Mouse (Mus musculus) C2C12 (cell line): Measurements from ENCODE around the gene Tgm5. TPM values are rescaled to one million over a fixed set of nuclear protein-coding genes. Genes with fewer than 3 reads are reported as not detected.
"Not testable (repeated sequence)": the region's sequence is repeated elsewhere in the genome, so short reads cannot be mapped to it uniquely, and the experiment has no call there.

Experiments used
- H3K27me3 ChIP-seq: one replicate; pipeline ENCODE4 v1.6.1; 2011; ENCODE audit not compliant: control insufficient read depth, insufficient read depth, insufficient read length
- H3K36me3 ChIP-seq: one replicate; pipeline ENCODE4 v1.6.1; 2011; ENCODE audit not compliant: control insufficient read depth, insufficient read depth
- H3K4me3 ChIP-seq: one replicate; pipeline ENCODE4 v1.5.1; 2011; ENCODE audit warnings: mild to moderate bottlenecking, control low read depth; ENCODE audit not compliant: poor library complexity, insufficient read depth, severe bottlenecking
- H3K79me2 ChIP-seq: one replicate; pipeline ENCODE4 v1.6.1; 2011; ENCODE audit not compliant: control insufficient read depth, insufficient read depth
- H3K79me3 ChIP-seq: one replicate; pipeline ENCODE4 v1.6.1; 2011; ENCODE audit warnings: low read depth, control low read depth
- H3ac ChIP-seq: one replicate; pipeline ENCODE3; 2011; ENCODE audit warnings: low read depth; ENCODE audit not compliant: control insufficient read depth, insufficient read length
- CEBPB ChIP-seq: IDR thresholded peaks from one replicate; pipeline ENCODE4 v1.6.1; 2011; ENCODE audit warnings: low read depth, mild to moderate bottlenecking, control low read depth, moderate library complexity
- CTCF ChIP-seq: IDR thresholded peaks from one replicate; pipeline ENCODE4 v1.5.1; 2011; ENCODE audit not compliant: control insufficient read depth, insufficient read depth, insufficient read length
- FOSL1 ChIP-seq: IDR thresholded peaks from one replicate; pipeline ENCODE4 v1.8.0; 2011; ENCODE audit warnings: mild to moderate bottlenecking, low read length; ENCODE audit not compliant: poor library complexity, insufficient read depth, severe bottlenecking
- MAX ChIP-seq: IDR thresholded peaks from one replicate; pipeline ENCODE4 v1.6.1; 2011; ENCODE audit warnings: mild to moderate bottlenecking, control low read depth
- MYOD1 ChIP-seq: IDR thresholded peaks from one replicate; pipeline ENCODE4 v1.6.1; 2011; ENCODE audit warnings: low read depth; ENCODE audit not compliant: control insufficient read depth, insufficient read length
- MYOG ChIP-seq: IDR thresholded peaks from one replicate; pipeline ENCODE4 v1.6.1; 2011; ENCODE audit not compliant: control insufficient read depth, insufficient read length; ENCODE audit errors: extremely low read depth
- USF1 ChIP-seq: IDR thresholded peaks from one replicate; pipeline ENCODE4 v1.6.1; 2011; ENCODE audit warnings: low read depth, mild to moderate bottlenecking, control low read depth, moderate library complexity
- polyA plus RNA-seq: library from polyadenylated mRNA; unstranded; fragments of >200 nt; fragmentation: generic; extraction: Trizol; gene quantifications from one replicate; pipeline ENCODE4 v1.2.1, GENCODE M21; 2012; ENCODE audit warnings: missing spikeins

Gene Tgm5
- polyA plus RNA-seq, 1 experiment = 0.13 TPM

DNA sequence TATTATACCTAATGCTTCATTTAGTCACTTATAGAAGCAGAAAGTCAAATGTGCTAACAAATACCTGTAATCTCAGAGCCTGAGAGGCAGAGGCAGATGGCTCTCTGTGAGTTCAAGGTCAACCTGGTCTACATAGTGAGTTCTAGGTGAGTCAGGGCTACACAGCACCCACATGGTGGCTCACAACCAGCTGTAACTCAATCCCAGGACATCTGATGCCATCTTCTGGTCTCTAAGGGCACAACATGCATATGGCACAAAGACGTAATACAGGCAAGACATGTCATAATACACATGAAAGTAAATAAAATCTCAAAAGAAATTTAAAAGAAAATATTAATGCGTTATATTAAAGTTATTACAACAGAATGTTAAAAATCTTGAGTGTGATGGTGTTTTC is 82.1 kb downstream of the Tgm5 start:
- Histone ChIP-seq H3K27me3 (no peaks in the 10 kb centered on the region), H3ac (no peak overlapping the region), H3K36me3 (peaks cover 7% of the 10 kb centered on the region), H3K79me3 (no peaks in the 10 kb centered on the region), H3K4me3 (no peak overlapping the region), H3K79me2 (no peaks in the 10 kb centered on the region)
- no peak for TF ChIP-seq MAX
- TF ChIP-seq FOSL1 = no peak
- TF ChIP-seq MYOG = no peak
- TF ChIP-seq MYOD1 = no peak
- no peak for TF ChIP-seq CTCF
- TF ChIP-seq USF1 = no peak
- TF ChIP-seq CEBPB = no peak

DNA sequence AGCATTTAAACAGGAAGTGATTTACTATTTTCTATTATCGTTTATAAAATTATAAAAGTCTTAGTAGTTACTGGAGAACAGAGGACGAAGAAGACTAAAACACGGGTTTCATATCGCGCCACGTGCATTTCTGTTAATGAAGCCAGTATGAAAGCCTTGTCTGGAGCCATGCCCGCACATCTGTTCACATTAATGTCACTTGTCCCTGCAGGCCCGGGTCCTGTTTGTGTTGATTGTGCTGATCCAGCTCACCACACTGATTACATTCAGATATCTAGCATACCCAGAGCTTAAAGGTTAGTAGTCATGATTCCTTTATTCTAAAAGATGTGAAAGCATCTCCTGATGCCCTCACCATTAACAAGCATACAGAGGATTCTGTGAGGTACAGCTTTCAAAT is 86.8 kb downstream of the Tgm5 start:
- TF ChIP-seq CEBPB = no peak
- no peak for TF ChIP-seq MYOG
- TF ChIP-seq FOSL1 = no peak
- no peak for TF ChIP-seq CTCF
- TF ChIP-seq MAX = no peak
- no peak for TF ChIP-seq USF1
- no peak for TF ChIP-seq MYOD1
- no peaks in the 10 kb centered on the region for H3K27me3 ChIP-seq

DNA sequence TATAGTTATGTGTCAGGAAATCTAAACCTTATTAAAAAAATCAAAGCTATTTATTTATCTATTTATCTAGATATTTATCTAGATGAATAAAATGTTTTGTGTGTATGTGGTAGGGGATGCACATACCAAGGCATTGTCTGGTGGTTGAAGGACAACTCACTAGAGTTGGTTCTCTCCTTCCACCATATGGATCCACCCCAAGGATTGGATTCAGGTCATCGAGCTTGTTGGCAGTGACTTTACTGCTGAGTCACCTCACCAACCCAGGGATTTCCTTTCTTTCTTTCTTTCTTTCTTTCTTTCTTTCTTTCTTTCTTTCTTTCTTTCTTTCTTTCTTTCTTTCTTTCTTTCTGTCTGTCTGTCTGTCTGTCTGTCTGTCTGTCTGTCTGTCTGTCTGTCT is 89.0 kb downstream of the Tgm5 start:
- not testable (repeated sequence) for H3ac ChIP-seq, H3K79me2 ChIP-seq, H3K4me3 ChIP-seq, H3K27me3 ChIP-seq, H3K79me3 ChIP-seq
- peaks cover 11% of the 10 kb centered on the region for H3K36me3 ChIP-seq

More for the DNA sequence above, 86.8 kb downstream of the Tgm5 start:
- no peaks in the 10 kb centered on the region for H3K79me2 ChIP-seq
- no peak overlapping the region for H3K4me3 ChIP-seq
- peaks cover 7% of the 10 kb centered on the region for H3K36me3 ChIP-seq
- no peaks in the 10 kb centered on the region for H3K79me3 ChIP-seq
- H3ac ChIP-seq = no peak overlapping the region

Other genes starting within 250 kb of the Tgm5 start
- 6.5 TPM for gene Cdan1, start 235.7 kb downstream of the Tgm5 start, polyA plus RNA-seq
- 2.0 TPM for gene Ttbk2, start 235.2 kb downstream of the Tgm5 start, polyA plus RNA-seq
- gene Ubr1, start 115.1 kb downstream of the Tgm5 start, polyA plus RNA-seq = 5.6 TPM
- gene Tmem62, start 108.8 kb downstream of the Tgm5 start, polyA plus RNA-seq = 4.9 TPM
- 21.1 TPM for gene Ccndbp1, start 77.4 kb downstream of the Tgm5 start, polyA plus RNA-seq
- not detected for gene Epb42, start 48.8 kb downstream of the Tgm5 start, polyA plus RNA-seq
- gene Tgm7, start 24.0 kb upstream of the Tgm5 start, polyA plus RNA-seq = not detected
- gene Adal, start 54.6 kb upstream of the Tgm5 start, polyA plus RNA-seq = 1.6 TPM
- gene Lcmt2, start 54.8 kb upstream of the Tgm5 start, polyA plus RNA-seq = 3.6 TPM
- gene Tubgcp4, start 84.8 kb upstream of the Tgm5 start, polyA plus RNA-seq = 16.7 TPM
- gene Zscan29, start 85.3 kb upstream of the Tgm5 start, polyA plus RNA-seq = 3.1 TPM
- gene Trp53bp1, start 185.6 kb upstream of the Tgm5 start, polyA plus RNA-seq = 13.3 TPM
- gene Map1a, start 203.8 kb upstream of the Tgm5 start, polyA plus RNA-seq = 23.9 TPM